Mouse (Mus musculus) kidney, postnatal 36 days (tissue): Measurements from ENCODE around the gene Casp8.
A peak's percentile ranks its signal among the peaks of the same experiment; 100 is the strongest.
"Not testable (repeated sequence)": the region's sequence is repeated elsewhere in the genome, so short reads cannot be mapped to it uniquely, and the experiment has no call there.

Experiments used
- DNase-seq, 2 experiments: peaks; one replicate each; pipeline ENCODE4 v3.0.0; 2021 to 2022; ENCODE audit warnings: mixed read lengths in 2 of 2

Casp8 gene

DNA sequence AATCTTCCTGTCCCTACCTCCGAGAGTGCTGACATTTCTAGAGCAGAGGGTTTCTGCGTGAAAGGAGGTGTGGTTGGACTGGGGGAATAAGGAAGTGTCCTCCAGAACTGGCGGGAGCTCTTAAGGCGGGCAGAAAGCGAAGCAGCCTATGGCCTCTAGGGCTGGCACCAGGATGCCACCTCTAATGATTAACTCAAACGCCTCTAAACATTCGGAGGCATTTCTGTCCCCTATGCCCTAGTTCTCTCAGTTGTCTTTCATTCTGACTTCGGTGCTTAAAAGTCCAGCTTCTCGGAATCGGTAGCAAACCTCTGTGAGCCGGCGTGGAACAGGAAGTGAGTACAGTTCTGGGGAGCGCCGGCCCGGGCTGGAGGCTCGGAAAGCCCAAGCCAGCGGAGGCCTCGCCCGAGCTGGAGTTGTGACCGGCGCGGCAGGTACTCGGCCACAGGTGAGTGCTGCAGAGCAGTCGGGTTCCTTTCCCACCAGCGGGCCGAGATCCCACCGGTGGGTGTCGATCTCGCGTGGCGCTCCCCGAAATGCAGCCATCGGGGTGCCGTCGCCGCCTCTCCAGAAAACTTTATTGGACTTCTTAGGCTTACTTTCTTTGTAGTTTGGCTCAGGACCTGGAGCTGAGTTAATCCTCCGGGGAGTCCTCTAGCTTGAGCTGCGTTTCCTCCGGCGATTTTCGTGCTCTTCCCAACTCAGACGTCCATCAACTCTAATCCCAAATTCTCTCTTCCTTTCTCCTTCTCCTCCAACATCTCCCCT lies at the start of gene Casp8:
Gene Casp8, plus strand, starts transcription at position 84 of the 768 bp plus-strand sequence.
- peak; percentile 82 to 84 for DNase-seq

DNA sequence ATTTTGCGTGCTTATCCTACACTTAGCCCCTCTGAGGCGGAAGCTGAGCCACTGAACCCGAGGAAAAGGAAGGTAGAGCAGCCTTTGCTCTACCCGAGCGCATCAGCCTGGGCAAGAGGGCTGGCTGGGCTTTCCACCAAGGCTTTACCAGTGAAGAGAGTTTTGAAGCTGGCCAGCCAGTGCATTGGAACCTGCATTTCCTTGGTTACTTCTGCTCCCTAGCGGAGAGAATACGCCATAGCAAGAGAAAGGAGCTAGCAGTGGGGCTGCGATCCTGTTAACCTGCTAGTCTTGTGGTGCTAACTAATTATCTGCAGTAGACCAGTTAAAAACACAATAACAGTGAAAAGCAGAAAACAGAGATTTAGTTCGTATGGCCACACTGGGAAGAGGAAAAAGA lies 48.3 kb upstream of the Casp8 start:
- peak; percentile 67 to 72 for DNase-seq

DNA sequence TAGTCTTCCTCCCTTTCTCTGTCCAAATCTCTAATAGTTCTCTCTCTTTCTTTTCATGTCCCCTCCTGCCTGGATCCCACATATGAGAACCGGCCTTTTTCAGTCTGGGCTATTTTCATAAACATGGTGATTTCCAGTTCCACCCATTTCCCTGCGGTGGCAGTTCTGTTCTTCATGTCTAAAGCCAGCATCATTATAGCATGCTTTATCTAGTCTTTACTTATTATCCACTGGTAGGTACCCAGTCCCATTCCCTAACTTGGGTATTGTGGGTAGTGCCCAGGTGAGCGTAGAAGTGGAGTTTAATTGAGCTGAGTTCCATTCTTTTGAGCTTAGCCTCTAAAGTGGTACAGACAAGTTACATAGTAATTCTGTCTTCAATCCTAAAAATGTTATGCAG lies 35.7 kb upstream of the Casp8 start:
- DNase-seq, result no peak

GRCm38 (mm10) chr1:58760581-58760980 lies 34.6 kb upstream of the Casp8 start:
- no peak for DNase-seq

DNA sequence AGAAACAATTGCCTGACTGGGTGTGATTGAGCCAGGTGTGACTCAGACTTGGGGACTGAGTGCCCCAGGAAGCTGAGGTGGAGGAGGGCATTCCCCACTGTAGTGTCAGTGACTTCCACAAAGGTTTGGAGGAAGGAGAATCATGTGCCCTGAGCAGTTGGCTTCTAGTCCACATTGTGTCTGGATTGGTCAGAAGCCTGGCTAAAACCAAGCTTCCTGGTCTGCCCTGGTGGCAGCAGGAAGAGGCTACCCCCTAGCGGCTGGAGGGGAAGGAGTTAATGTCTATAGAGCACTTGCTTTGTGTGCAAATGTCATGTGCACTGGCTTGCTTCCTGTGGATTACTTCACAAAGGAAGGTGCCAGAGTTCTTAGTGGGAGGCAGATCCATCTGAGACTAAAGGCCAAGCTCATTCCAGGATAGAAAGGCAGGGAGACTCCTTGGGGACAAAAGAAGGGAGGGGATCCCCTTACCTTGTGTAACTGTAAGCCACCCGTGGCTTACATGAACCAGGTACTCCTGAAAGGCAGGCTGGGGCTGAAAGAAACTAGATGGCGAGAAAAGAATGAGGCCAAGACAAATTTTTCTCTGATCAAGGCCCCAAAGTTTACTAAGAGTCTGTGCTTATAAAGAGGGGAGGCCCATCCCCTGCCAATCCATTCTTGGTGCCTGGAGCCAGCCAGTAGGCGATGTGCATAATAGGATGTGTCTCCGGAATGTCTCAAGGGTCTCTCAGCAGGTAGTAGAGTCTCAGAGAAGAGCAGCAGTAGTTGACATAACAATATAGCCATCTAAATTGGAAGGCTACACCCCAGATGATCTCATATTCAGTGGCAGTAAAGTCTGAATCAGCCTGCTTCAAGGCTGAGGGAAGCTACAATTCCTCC lies 33.5 kb upstream of the Casp8 start:
- DNase-seq, result peak; percentile 65 to 67

GRCm38 (mm10) chr1:58762576-58762975 lies 32.6 kb upstream of the Casp8 start:
- DNase-seq, result no peak

- DNase-seq, result not testable (repeated sequence)
Observed at GRCm38 (mm10) chr1:58766446-58766845, 28.7 kb upstream of the Casp8 start.

DNA sequence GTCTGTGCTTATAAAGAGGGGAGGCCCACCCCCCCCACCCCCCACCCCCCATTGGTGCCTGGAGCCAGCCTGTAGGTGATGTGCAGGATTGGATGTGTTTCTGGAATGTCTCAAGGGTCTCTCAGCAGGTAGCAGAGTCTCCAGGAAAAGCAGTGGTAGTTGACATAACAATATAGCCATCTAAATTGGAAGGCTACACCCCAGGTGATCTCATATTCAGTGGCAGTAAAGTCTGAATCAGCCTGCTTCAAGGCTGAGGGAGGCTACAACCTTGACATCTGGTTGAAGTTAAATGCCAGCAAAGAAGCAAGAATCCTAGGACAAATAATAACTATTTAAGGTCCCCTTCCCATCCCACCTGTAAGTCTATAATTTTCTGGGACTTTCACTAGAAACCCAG lies 26.0 kb upstream of the Casp8 start:
- DNase-seq, result no peak

DNA sequence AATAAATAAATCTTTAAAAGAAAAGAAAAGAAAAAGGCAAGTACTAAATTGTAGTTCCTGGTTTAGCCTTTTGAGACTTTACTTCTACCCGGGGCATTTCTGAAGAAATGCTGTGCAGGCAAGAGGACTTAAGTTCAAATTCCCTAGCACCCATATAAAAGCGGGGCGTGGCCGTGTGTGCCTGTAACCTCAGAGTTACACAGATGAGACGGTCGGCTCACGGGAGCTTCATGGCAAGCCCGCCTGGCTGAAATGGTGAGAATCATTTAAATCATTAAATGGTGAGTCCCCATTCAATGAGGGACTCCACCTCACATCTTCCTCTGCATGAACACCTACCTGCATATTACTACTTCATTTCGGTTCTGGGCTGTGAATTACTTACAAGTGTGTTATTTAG lies 25.5 kb upstream of the Casp8 start:
- no peak for DNase-seq

DNA sequence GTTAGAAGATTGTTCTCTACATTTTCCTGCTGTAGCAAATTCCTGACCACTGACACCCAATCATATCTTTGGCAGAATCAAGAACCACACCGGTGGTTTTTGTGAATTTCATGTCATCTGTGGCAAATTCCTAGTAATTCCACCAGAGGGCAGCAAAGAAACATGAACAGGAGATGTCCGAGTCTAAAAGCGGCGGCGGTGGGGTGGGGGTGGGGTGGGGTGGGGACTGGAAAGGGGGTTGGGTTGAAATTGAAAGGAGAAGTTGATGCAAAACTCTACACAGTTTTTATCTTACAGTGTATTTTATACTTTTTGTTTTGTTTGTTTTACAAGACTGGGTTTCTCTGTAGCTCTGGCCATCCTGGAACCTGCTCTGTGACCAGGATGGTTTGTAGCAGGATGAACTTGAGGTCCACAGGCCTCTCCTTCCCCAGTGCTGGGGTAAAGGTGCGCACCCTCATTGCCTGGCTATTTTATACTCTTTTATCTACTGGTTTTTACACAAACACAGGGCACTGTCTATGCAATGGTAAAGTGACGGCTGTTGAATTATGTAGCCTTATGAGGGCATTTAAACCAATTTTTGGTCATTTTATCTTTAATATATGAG lies 25.0 kb upstream of the Casp8 start:
- DNase-seq, result peak; percentile 59 to 64

DNA sequence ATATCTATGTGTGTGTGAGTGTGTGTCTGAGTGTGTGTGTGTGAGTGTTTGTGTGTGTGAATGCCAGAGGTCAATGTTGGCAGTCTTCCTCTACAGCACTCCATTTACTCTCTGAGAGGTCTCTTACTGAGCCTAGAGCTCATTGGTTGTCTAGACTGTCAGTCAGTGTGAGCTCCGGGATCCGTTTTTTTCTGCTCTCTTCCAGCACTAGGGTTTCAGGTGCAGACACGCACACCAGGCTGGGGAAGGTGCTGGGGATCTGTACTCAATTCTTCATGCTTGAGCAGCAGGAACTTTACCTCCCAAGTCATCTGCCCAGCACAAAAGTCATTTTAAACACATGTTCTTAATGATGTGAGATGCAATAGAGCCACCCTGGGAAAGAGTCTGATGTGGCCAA lies 23.1 kb upstream of the Casp8 start:
- DNase-seq, result no peak

DNA sequence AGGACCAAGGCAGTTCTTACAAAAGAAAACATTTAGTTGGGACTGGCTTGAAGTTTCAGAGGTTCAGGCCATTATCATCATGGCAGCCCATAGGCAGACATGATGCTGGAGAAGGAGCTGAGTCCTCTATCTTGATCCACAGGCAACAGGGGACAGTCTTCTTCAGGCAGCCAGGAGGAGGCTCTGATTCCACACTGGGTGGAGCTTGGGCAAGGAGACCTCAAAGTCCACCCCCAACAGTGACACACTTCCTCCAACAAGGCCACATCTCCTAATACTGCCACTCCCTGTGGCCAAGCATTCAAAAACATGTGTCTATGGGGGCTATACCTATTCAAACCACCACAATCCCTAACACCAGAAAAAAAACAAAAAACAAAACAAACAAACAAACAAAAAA lies 21.9 kb upstream of the Casp8 start:
- no peak for DNase-seq

- peak; percentile 40 to 54 for DNase-seq
Observed at GRCm38 (mm10) chr1:58773905-58774304, 21.3 kb upstream of the Casp8 start.

DNA sequence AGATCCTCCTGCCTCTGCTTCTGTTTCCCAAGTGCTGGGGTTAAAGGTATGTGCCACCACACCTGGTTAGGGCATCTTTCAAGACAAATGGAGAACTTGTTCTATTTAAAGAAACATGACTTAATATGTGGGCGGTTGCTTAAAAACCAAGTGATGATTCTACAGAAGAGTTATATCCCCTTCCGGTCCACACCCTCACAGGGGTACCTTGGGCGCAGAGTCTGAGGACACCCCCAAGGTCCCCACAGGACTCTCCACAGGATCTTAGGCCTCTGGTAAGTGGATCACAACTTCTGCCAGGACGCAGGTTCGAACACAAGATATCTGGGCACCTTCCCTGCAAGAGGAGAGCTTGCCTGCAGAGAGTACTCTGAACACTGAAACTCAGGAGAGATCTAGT lies 19.8 kb upstream of the Casp8 start:
- DNase-seq, result no peak

- DNase-seq, result no peak
Observed at GRCm38 (mm10) chr1:58777583-58777982, 17.6 kb upstream of the Casp8 start.

- no peak for DNase-seq
Observed at GRCm38 (mm10) chr1:58778226-58778625, 16.9 kb upstream of the Casp8 start.

GRCm38 (mm10) chr1:58786276-58786675 lies 8.9 kb upstream of the Casp8 start:
- no peak for DNase-seq

DNA sequence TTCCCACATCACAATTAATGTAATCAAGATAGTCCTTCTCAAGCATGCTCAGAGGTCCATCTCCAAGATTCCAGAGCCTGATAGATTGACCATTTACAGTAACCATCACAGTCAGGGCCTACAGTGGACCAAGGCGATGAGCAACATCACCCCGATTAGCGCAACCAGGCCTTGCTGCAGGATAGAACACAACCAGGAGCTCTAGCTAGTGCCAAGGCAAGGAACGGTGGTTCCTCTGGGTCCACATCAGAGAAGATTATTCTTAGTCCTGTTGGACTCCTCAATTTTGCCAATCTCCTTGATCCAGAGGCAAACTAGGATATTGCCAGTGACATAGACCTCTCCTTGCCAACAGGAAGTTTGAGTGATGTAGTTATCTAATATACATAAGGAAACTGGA lies 6.8 kb upstream of the Casp8 start:
- DNase-seq, result no peak

DNA sequence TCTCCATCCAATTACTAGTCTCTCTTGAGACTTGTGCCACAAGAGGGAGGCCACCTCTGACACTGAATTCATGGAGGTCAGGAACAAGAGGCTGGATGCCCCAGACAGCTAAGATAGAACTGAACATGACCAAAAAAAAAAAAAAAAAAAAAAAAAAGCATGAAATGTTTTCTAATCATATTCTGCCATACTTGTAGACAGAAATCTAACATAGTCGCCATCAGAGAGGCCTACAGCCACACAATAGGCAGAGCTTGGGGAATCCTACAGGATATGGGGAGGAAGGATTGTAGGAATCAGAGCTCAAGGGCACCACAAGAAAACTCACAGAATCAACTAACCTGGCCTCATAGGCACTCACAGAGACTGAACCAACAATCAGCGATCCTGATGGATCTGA lies 469 bp upstream of the Casp8 start:
- no peak for DNase-seq

GRCm38 (mm10) chr1:58796059-58796363 lies 837 bp downstream of the Casp8 start:
- DNase-seq, result no peak

- DNase-seq, result no peak
Observed at GRCm38 (mm10) chr1:58796853-58797252, 1.7 kb downstream of the Casp8 start.

DNA sequence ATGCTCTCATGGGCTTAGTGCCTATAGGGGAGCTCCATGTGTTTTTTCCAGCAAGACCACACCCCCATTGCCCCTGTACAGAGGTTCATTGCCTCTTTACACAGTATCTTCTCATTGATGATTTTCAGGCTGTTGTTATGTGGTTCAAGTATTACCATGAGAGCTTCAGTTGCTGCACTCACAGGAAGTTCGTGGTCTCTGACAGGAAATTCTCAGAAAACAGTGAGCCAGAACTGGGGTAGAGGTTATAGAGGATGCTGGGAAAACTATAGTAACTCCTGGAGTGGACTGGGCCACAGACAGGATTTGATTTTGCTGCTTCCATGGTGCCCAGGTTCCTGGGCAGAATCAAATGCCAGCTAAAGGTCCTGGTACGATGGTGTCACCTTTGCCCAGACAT lies 2.2 kb downstream of the Casp8 start:
- DNase-seq, result no peak

- no peak for DNase-seq
Observed at GRCm38 (mm10) chr1:58798911-58799310, 3.7 kb downstream of the Casp8 start.

DNA sequence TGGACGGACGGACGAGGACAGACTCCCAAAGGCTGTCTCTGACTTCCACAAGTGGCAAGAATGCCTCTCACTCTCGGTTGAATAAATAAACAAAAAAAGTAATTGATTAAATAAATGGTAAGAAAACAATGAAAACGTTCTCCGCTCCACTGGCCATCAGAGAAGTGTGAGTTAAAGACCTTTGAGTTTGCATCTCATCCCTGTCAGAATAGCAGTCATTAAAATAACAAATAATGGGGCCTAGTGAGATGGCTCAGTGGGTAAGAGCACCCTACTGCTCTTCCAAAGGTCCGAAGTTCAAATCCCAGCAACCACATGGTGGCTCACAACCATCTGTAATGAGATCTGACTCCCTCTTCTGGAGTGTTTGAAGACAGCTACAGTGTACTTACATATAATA lies 5.5 kb downstream of the Casp8 start:
- not testable (repeated sequence) for DNase-seq
